Mouse (Mus musculus) embryonic facial prominence, embryonic 15.5 days (tissue): ENCODE measurements around the gene Pik3r6. TPM values are rescaled to one million over a fixed set of nuclear protein-coding genes. Genes with fewer than 3 reads are reported as not detected.

Source experiments
- ATAC-seq: fragments of 200-750 bp; cut with Nextera tagmentation; 2 replicates; pipeline ENCODE4 v1.8.0; 2017; ENCODE audit warnings: low read depth, moderate TSS enrichment; ENCODE audit not compliant: insufficient number of reproducible peaks, low FRiP score, low TSS enrichment
- H3K27ac ChIP-seq: fragments of 300-500 bp; sonication (generic); replicated peaks from 2 replicates; pipeline ENCODE4 v1.5.1; 2015; ENCODE audit warnings: mild to moderate bottlenecking, inconsistent platforms
- H3K27me3 ChIP-seq: fragments of 300-500 bp; sonication (generic); 2 replicates; pipeline ENCODE4 v1.6.1; 2015; ENCODE audit warnings: inconsistent platforms
- H3K36me3 ChIP-seq: fragments of 300-500 bp; sonication (generic); 2 replicates; pipeline ENCODE4 v1.6.1; 2015; ENCODE audit warnings: mild to moderate bottlenecking, inconsistent platforms
- H3K4me1 ChIP-seq: fragments of 300-500 bp; sonication (generic); 2 replicates; pipeline ENCODE4 v1.6.1; 2015; ENCODE audit warnings: inconsistent platforms
- H3K4me2 ChIP-seq: fragments of 300-500 bp; sonication (generic); replicated peaks from 2 replicates; pipeline ENCODE4 v1.6.1; 2015; ENCODE audit warnings: mild to moderate bottlenecking, inconsistent platforms
- H3K4me3 ChIP-seq: fragments of 300-500 bp; sonication (generic); replicated peaks from 2 replicates; pipeline ENCODE4 v1.5.1; 2015; ENCODE audit warnings: mild to moderate bottlenecking, inconsistent platforms
- H3K9ac ChIP-seq: fragments of 300-500 bp; sonication (generic); 2 replicates; pipeline ENCODE4 v1.6.1; 2015; ENCODE audit warnings: inconsistent platforms
- H3K9me3 ChIP-seq: fragments of 300-500 bp; sonication (generic); replicated peaks from 2 replicates; pipeline ENCODE4 v1.6.1; 2016; ENCODE audit warnings: inconsistent platforms
- WGBS: fragments of 180-500 bp; shearing (Covaris S2); methylation state at CpG from one replicate; pipeline ENCODE4 v1.1.7; 2015; 5-methylcytosine and 5-hydroxymethylcytosine counted together
- polyA plus RNA-seq: library from polyadenylated mRNA; unstranded; fragments of >200 nt; fragmentation: Nextera tagmentation; extraction: Ambion mirVana; gene quantifications from 2 replicates; pipeline ENCODE4 v1.2.1, GENCODE M21; 2015

Pik3r6 gene
- polyA plus RNA-seq, 1 experiment from 2014 or later = 3.9 TPM

- no peak for ATAC-seq
- Histone ChIP-seq H3K4me3 (no peak overlapping the region), H3K9ac (no peak overlapping the region), H3K4me1 (no peaks in the 10 kb centered on the region), H3K9me3 (no peaks in the 10 kb centered on the region), H3K36me3 (no peaks in the 10 kb centered on the region), H3K4me2 (no peak overlapping the region), H3K27ac (no peak overlapping the region), H3K27me3 (no peaks in the 10 kb centered on the region)
- WGBS = 60% methylated on average over 6 of the region's 6 CpGs
Observed at GRCm38 (mm10) chr11:68488256-68488824, 14.5 kb upstream of the Pik3r6 start.

GRCm38 (mm10) chr11:68489236-68489635 lies 13.6 kb upstream of the Pik3r6 start:
- H3K4me1 ChIP-seq = no peaks in the 10 kb centered on the region
- H3K9ac ChIP-seq = no peak overlapping the region
- no peak for ATAC-seq
- no peaks in the 10 kb centered on the region for H3K27me3 ChIP-seq
- no peaks in the 10 kb centered on the region for H3K9me3 ChIP-seq
- no peak overlapping the region for H3K4me2 ChIP-seq
- no peak overlapping the region for H3K27ac ChIP-seq
- 15% methylated on average over 2 of the region's 2 CpGs for WGBS
- no peak overlapping the region for H3K4me3 ChIP-seq
- H3K36me3 ChIP-seq = no peaks in the 10 kb centered on the region

GRCm38 (mm10) chr11:68492592-68492991 lies 10.2 kb upstream of the Pik3r6 start:
- no peaks in the 10 kb centered on the region for H3K9me3 ChIP-seq
- no peaks in the 10 kb centered on the region for H3K36me3 ChIP-seq
- WGBS = 80% methylated on average over 11 of the region's 11 CpGs
- H3K4me2 ChIP-seq = no peak overlapping the region
- H3K4me1 ChIP-seq = no peaks in the 10 kb centered on the region
- ATAC-seq = no peak
- H3K9ac ChIP-seq = no peak overlapping the region
- H3K27me3 ChIP-seq = no peaks in the 10 kb centered on the region
- no peak overlapping the region for H3K27ac ChIP-seq
- no peak overlapping the region for H3K4me3 ChIP-seq

GRCm38 (mm10) chr11:68493760-68494159 lies 9.1 kb upstream of the Pik3r6 start:
- no peak overlapping the region for H3K9ac ChIP-seq
- no peak overlapping the region for H3K27ac ChIP-seq
- H3K4me2 ChIP-seq = no peak overlapping the region
- no peaks in the 10 kb centered on the region for H3K9me3 ChIP-seq
- WGBS = 72% methylated on average over 5 of the region's 5 CpGs
- 0 out of 2 replicates have a peak, but pooled peaks have one; percentile 21 for ATAC-seq
- H3K36me3 ChIP-seq = no peaks in the 10 kb centered on the region
- H3K4me3 ChIP-seq = no peak overlapping the region
- no peaks in the 10 kb centered on the region for H3K4me1 ChIP-seq
- no peaks in the 10 kb centered on the region for H3K27me3 ChIP-seq

GRCm38 (mm10) chr11:68497081-68497480 lies 5.7 kb upstream of the Pik3r6 start:
- no peak for ATAC-seq
- no peaks in the 10 kb centered on the region for H3K4me1 ChIP-seq
- no peak overlapping the region for H3K4me2 ChIP-seq
- no peak overlapping the region for H3K27ac ChIP-seq
- no peaks in the 10 kb centered on the region for H3K27me3 ChIP-seq
- WGBS = 65% methylated on average over 6 of the region's 6 CpGs
- H3K9me3 ChIP-seq = no peaks in the 10 kb centered on the region
- H3K4me3 ChIP-seq = no peak overlapping the region
- H3K9ac ChIP-seq = no peak overlapping the region
- H3K36me3 ChIP-seq = no peaks in the 10 kb centered on the region

GRCm38 (mm10) chr11:68498517-68498916 lies 4.3 kb upstream of the Pik3r6 start:
- Histone ChIP-seq H3K4me3 (no peak overlapping the region), H3K36me3 (no peaks in the 10 kb centered on the region), H3K27me3 (no peaks in the 10 kb centered on the region), H3K9ac (no peak overlapping the region), H3K9me3 (no peaks in the 10 kb centered on the region), H3K4me2 (no peak overlapping the region), H3K27ac (no peak overlapping the region), H3K4me1 (no peaks in the 10 kb centered on the region)
- ATAC-seq = no peak
- WGBS = 83% methylated on average over 11 of the region's 11 CpGs

- Histone ChIP-seq H3K4me3 (no peak overlapping the region), H3K36me3 (no peaks in the 10 kb centered on the region), H3K4me2 (no peak overlapping the region), H3K27me3 (no peaks in the 10 kb centered on the region), H3K9me3 (no peaks in the 10 kb centered on the region), H3K9ac (no peak overlapping the region), H3K27ac (no peak overlapping the region), H3K4me1 (no peaks in the 10 kb centered on the region)
- 58% methylated on average over 8 of the region's 8 CpGs for WGBS
- ATAC-seq = no peak
Observed at GRCm38 (mm10) chr11:68498999-68499699, 3.7 kb upstream of the Pik3r6 start.

- Histone ChIP-seq H3K4me1 (no peaks in the 10 kb centered on the region), H3K27me3 (no peaks in the 10 kb centered on the region), H3K9ac (no peak overlapping the region), H3K36me3 (no peaks in the 10 kb centered on the region), H3K27ac (no peak overlapping the region), H3K4me3 (no peak overlapping the region), H3K9me3 (no peaks in the 10 kb centered on the region), H3K4me2 (no peak overlapping the region)
- ATAC-seq = no peak
- WGBS = 54% methylated on average over 14 of the region's 14 CpGs
Observed at GRCm38 (mm10) chr11:68500949-68501350, 1.9 kb upstream of the Pik3r6 start.

- Histone ChIP-seq H3K27ac (no peak overlapping the region), H3K27me3 (no peaks in the 10 kb centered on the region), H3K4me2 (no peak overlapping the region), H3K9me3 (no peaks in the 10 kb centered on the region), H3K4me1 (no peaks in the 10 kb centered on the region), H3K9ac (no peak overlapping the region), H3K4me3 (no peak overlapping the region), H3K36me3 (no peaks in the 10 kb centered on the region)
- WGBS = 63% methylated on average over 2 of the region's 2 CpGs
- ATAC-seq = no peak
Observed at GRCm38 (mm10) chr11:68502408-68502807, 411 bp upstream of the Pik3r6 start.

GRCm38 (mm10) chr11:68504913-68505312 lies 2.1 kb downstream of the Pik3r6 start:
- Histone ChIP-seq H3K4me2 (no peak overlapping the region), H3K27ac (no peak overlapping the region), H3K4me3 (no peak overlapping the region), H3K27me3 (no peaks in the 10 kb centered on the region), H3K9me3 (no peaks in the 10 kb centered on the region), H3K9ac (no peak overlapping the region), H3K36me3 (no peaks in the 10 kb centered on the region), H3K4me1 (no peaks in the 10 kb centered on the region)
- no peak for ATAC-seq
- WGBS = 73% methylated on average over 11 of the region's 11 CpGs

- Histone ChIP-seq H3K27ac (no peak overlapping the region), H3K9ac (no peak overlapping the region), H3K4me3 (no peak overlapping the region), H3K27me3 (no peaks in the 10 kb centered on the region), H3K4me1 (no peaks in the 10 kb centered on the region), H3K36me3 (no peaks in the 10 kb centered on the region), H3K9me3 (no peaks in the 10 kb centered on the region), H3K4me2 (no peak overlapping the region)
- no peak for ATAC-seq
- 87% methylated on average over 7 of the region's 7 CpGs for whole genome bisulfite sequencing
Observed at GRCm38 (mm10) chr11:68507246-68507645, 4.4 kb downstream of the Pik3r6 start.

GRCm38 (mm10) chr11:68508619-68509018 lies 5.8 kb downstream of the Pik3r6 start:
- Histone ChIP-seq H3K4me1 (no peaks in the 10 kb centered on the region), H3K27ac (no peak overlapping the region), H3K4me3 (no peak overlapping the region), H3K9ac (no peak overlapping the region), H3K4me2 (no peak overlapping the region), H3K36me3 (no peaks in the 10 kb centered on the region), H3K27me3 (no peaks in the 10 kb centered on the region), H3K9me3 (no peaks in the 10 kb centered on the region)
- ATAC-seq = no peak
- WGBS = 64% methylated on average over 5 of the region's 5 CpGs
